Mouse (Mus musculus) cerebellum, adult 11 months (tissue): Measurements from ENCODE around the gene Itpr1.

Experiments
- DNase-seq: peaks from one replicate; pipeline ENCODE4 v3.0.0; 2022

Itpr1 gene

GRCm38 (mm10) chr6:108212881-108213295 lies at the start of gene Itpr1:
Gene Itpr1, plus strand, starts transcription at chr6:108213096.
- peak; percentile 96 for DNase-seq

- no peak for DNase-seq
Measured at GRCm38 (mm10) chr6:108164935-108165334, 48.0 kb upstream of the Itpr1 start.

GRCm38 (mm10) chr6:108165598-108165997 lies 47.3 kb upstream of the Itpr1 start:
- no peak for DNase-seq

GRCm38 (mm10) chr6:108167946-108168680 lies 44.8 kb upstream of the Itpr1 start:
- no peak for DNase-seq

- DNase-seq, result no peak
Measured at GRCm38 (mm10) chr6:108168723-108169122, 44.2 kb upstream of the Itpr1 start.

GRCm38 (mm10) chr6:108169466-108169865 lies 43.4 kb upstream of the Itpr1 start:
- DNase-seq, result no peak

- no peak for DNase-seq
Measured at GRCm38 (mm10) chr6:108172219-108172618, 40.7 kb upstream of the Itpr1 start.

- DNase-seq, result no peak
Measured at GRCm38 (mm10) chr6:108174181-108174580, 38.7 kb upstream of the Itpr1 start.

GRCm38 (mm10) chr6:108179087-108179486 lies 33.8 kb upstream of the Itpr1 start:
- DNase-seq, result no peak

- DNase-seq, result peak; percentile 85
Measured at GRCm38 (mm10) chr6:108184847-108185684, 27.8 kb upstream of the Itpr1 start, which contains the start of gene Sumf1. Gene Sumf1, minus strand, starts transcription at chr6:108185582.

- no peak for DNase-seq
Measured at GRCm38 (mm10) chr6:108185685-108186009, 27.2 kb upstream of the Itpr1 start.

- no peak for DNase-seq
Measured at GRCm38 (mm10) chr6:108190690-108191089, 22.2 kb upstream of the Itpr1 start.

GRCm38 (mm10) chr6:108192632-108193031 lies 20.3 kb upstream of the Itpr1 start:
- no peak for DNase-seq

- DNase-seq, result no peak
Measured at GRCm38 (mm10) chr6:108196665-108197064, 16.2 kb upstream of the Itpr1 start.

- DNase-seq, result no peak
Measured at GRCm38 (mm10) chr6:108197117-108197516, 15.8 kb upstream of the Itpr1 start.

GRCm38 (mm10) chr6:108198286-108198685 lies 14.6 kb upstream of the Itpr1 start:
- DNase-seq, result no peak

- DNase-seq, result no peak
Measured at GRCm38 (mm10) chr6:108204322-108204721, 8.6 kb upstream of the Itpr1 start.

- no peak for DNase-seq
Measured at GRCm38 (mm10) chr6:108206145-108206544, 6.8 kb upstream of the Itpr1 start.

GRCm38 (mm10) chr6:108206914-108207566 lies 5.9 kb upstream of the Itpr1 start:
- no peak for DNase-seq

GRCm38 (mm10) chr6:108211896-108212880 lies 708 bp upstream of the Itpr1 start:
- peak; percentile 40 for DNase-seq

GRCm38 (mm10) chr6:108213481-108214293 lies 791 bp downstream of the Itpr1 start:
- DNase-seq, result peak; percentile 15
